Mouse (Mus musculus) megakaryocyte, embryonic 14.5 days (primary cell): ENCODE measurements at regions not wholly inside any gene's neighbourhood (a gene's known extent, or its start where the extent isn't known, plus 50 kb on each side); places are given as distances from the start of the nearest gene placed in this dataset.

Source experiments
- FLI1 ChIP-seq: IDR thresholded peaks from 2 replicates; pipeline ENCODE4 v1.6.1; 2012; ENCODE audit warnings: low read length, inconsistent platforms, mixed read lengths
- GATA1 ChIP-seq: IDR thresholded peaks from 3 replicates; pipeline ENCODE4 v1.6.1; 2012; ENCODE audit warnings: mixed read lengths, low read length, inconsistent platforms, borderline replicate concordance

GRCm38 (mm10) chr13:83868922-83869321 lies 353.2 kb upstream of the Tmem161b start:
- TF ChIP-seq FLI1 (no peak), GATA1 (no peak)
